Mouse (Mus musculus) ES-Bruce4 (cell line): ENCODE measurements around the gene Slamf6. TPM values are rescaled to one million over a fixed set of nuclear protein-coding genes. Genes with fewer than 3 reads are reported as not detected.

ENCODE experiments used
- H3K27ac ChIP-seq: 2 replicates; pipeline ENCODE4 v1.5.1; 2012; ENCODE audit warnings: low read length, inconsistent platforms; ENCODE audit not compliant: insufficient read depth
- H3K27me3 ChIP-seq: 2 replicates; pipeline ENCODE4 v1.6.1; 2012; ENCODE audit warnings: mild to moderate bottlenecking, low read length, inconsistent platforms; ENCODE audit not compliant: control insufficient read depth, poor library complexity, insufficient read depth, severe bottlenecking
- H3K36me3 ChIP-seq: 2 replicates; pipeline ENCODE4 v1.6.1; 2012; ENCODE audit warnings: inconsistent platforms, mild to moderate bottlenecking, low read length, moderate library complexity; ENCODE audit not compliant: control insufficient read depth, poor library complexity, insufficient read depth, severe bottlenecking
- H3K4me1 ChIP-seq: one replicate; pipeline ENCODE4 v1.8.1; 2011; ENCODE audit warnings: low read length; ENCODE audit not compliant: control insufficient read depth, insufficient read depth
- H3K4me3 ChIP-seq: 2 replicates; pipeline ENCODE4 v1.5.1; 2011; ENCODE audit warnings: low read depth, mild to moderate bottlenecking, low read length
- H3K9ac ChIP-seq: 2 replicates; pipeline ENCODE4 v1.6.1; 2012; ENCODE audit warnings: low read depth, mild to moderate bottlenecking, inconsistent platforms; ENCODE audit not compliant: poor library complexity, severe bottlenecking
- H3K9me3 ChIP-seq: replicated peaks from 2 replicates; pipeline ENCODE4 v1.6.1; 2012; ENCODE audit warnings: mild to moderate bottlenecking, low read length, inconsistent platforms; ENCODE audit not compliant: control insufficient read depth, poor library complexity, insufficient read depth, severe bottlenecking
- CTCF ChIP-seq: IDR thresholded peaks from one replicate; pipeline ENCODE4 v1.8.1; 2011; ENCODE audit warnings: low read depth, low read length
- EP300 ChIP-seq: IDR thresholded peaks from 2 replicates; pipeline ENCODE4 v1.6.1; 2011; ENCODE audit warnings: low read depth, low read length; ENCODE audit not compliant: insufficient read depth
- POLR2A ChIP-seq: IDR thresholded peaks from one replicate; pipeline ENCODE4 v1.8.1; 2011; ENCODE audit warnings: low read length; ENCODE audit not compliant: insufficient read depth
- polyA plus RNA-seq: library from polyadenylated mRNA; stranded (reverse); fragments of >200 nt; gene quantifications from 2 replicates; pipeline ENCODE4 v1.2.4, GENCODE M21; 2011; ENCODE audit warnings: low read depth; ENCODE audit not compliant: missing spikeins, insufficient read depth, insufficient read length

Slamf6 gene
- polyA plus RNA-seq, 1 experiment, result not detected

GRCm38 (mm10) chr1:171918136-171918920 lies 1.0 kb downstream of the Slamf6 start:
- H3K9ac ChIP-seq, result no peak overlapping the region
- no peak for TF ChIP-seq POLR2A
- no peak for TF ChIP-seq CTCF
- TF ChIP-seq EP300, result no peak
- H3K27me3 ChIP-seq, result no peaks in the 10 kb centered on the region
- no peaks in the 10 kb centered on the region for H3K4me1 ChIP-seq
- H3K36me3 ChIP-seq, result no peaks in the 10 kb centered on the region
- H3K27ac ChIP-seq, result no peak overlapping the region
- no peak overlapping the region for H3K4me3 ChIP-seq
- H3K9me3 ChIP-seq, result no peaks in the 10 kb centered on the region

GRCm38 (mm10) chr1:171919193-171919592 lies 1.9 kb downstream of the Slamf6 start:
- no peaks in the 10 kb centered on the region for H3K36me3 ChIP-seq
- H3K9me3 ChIP-seq, result no peaks in the 10 kb centered on the region
- H3K9ac ChIP-seq, result no peak overlapping the region
- no peak for TF ChIP-seq POLR2A
- TF ChIP-seq CTCF, result no peak
- no peak for TF ChIP-seq EP300
- H3K27me3 ChIP-seq, result no peaks in the 10 kb centered on the region
- H3K4me3 ChIP-seq, result no peak overlapping the region
- H3K27ac ChIP-seq, result no peak overlapping the region
- no peaks in the 10 kb centered on the region for H3K4me1 ChIP-seq

- Histone ChIP-seq H3K4me3 (no peak overlapping the region), H3K4me1 (no peaks in the 10 kb centered on the region), H3K36me3 (no peaks in the 10 kb centered on the region), H3K27me3 (no peaks in the 10 kb centered on the region), H3K9ac (no peak overlapping the region), H3K27ac (no peak overlapping the region), H3K9me3 (no peaks in the 10 kb centered on the region)
- TF ChIP-seq EP300 (no peak), CTCF (no peak), POLR2A (no peak)
These were observed 2.7 kb downstream of the Slamf6 start for GRCm38 (mm10) chr1:171919901-171920510.

- TF ChIP-seq CTCF (no peak), EP300 (no peak), POLR2A (no peak)
- no peaks in the 10 kb centered on the region for H3K9me3 ChIP-seq
- no peak overlapping the region for H3K9ac ChIP-seq
- H3K27me3 ChIP-seq, result no peaks in the 10 kb centered on the region
- H3K36me3 ChIP-seq, result no peaks in the 10 kb centered on the region
- no peaks in the 10 kb centered on the region for H3K4me1 ChIP-seq
- no peak overlapping the region for H3K4me3 ChIP-seq
- no peak overlapping the region for H3K27ac ChIP-seq
These were observed 3.8 kb downstream of the Slamf6 start for GRCm38 (mm10) chr1:171920989-171921621.

- Histone ChIP-seq H3K4me1 (no peaks in the 10 kb centered on the region), H3K27ac (no peak overlapping the region), H3K27me3 (no peaks in the 10 kb centered on the region), H3K9ac (no peak overlapping the region), H3K36me3 (no peaks in the 10 kb centered on the region), H3K9me3 (no peaks in the 10 kb centered on the region), H3K4me3 (no peak overlapping the region)
- TF ChIP-seq CTCF, result no peak
- no peak for TF ChIP-seq EP300
- no peak for TF ChIP-seq POLR2A
These were observed 4.3 kb downstream of the Slamf6 start for GRCm38 (mm10) chr1:171921641-171922040.

GRCm38 (mm10) chr1:171922844-171923243 lies 5.5 kb downstream of the Slamf6 start:
- Histone ChIP-seq H3K27me3 (no peaks in the 10 kb centered on the region), H3K4me3 (no peak overlapping the region), H3K27ac (no peak overlapping the region), H3K9me3 (no peaks in the 10 kb centered on the region), H3K36me3 (no peaks in the 10 kb centered on the region), H3K9ac (no peak overlapping the region), H3K4me1 (no peaks in the 10 kb centered on the region)
- no peak for TF ChIP-seq EP300
- TF ChIP-seq CTCF, result no peak
- TF ChIP-seq POLR2A, result no peak
